Mouse (Mus musculus): ENCODE measurements around the gene Serpina10.
"Not testable (repeated sequence)": the region's sequence is repeated elsewhere in the genome, so short reads cannot be mapped to it uniquely, and the experiment has no call there.

The Serpina10 gene

GRCm38 (mm10) chr12:103615734-103616133 lies 15.5 kb downstream of the Serpina10 start:
- in situ Hi-C loops (cut with MseI, MboI), result no loop called here

GRCm38 (mm10) chr12:103615141-103615540 lies 16.1 kb downstream of the Serpina10 start:
- in situ Hi-C loops (cut with MseI, MboI), result no loop called here

- in situ Hi-C loops (cut with MseI, MboI), result no loop called here
These were observed 29.4 kb downstream of the Serpina10 start for GRCm38 (mm10) chr12:103601839-103602238.

- in situ Hi-C loops (cut with MseI, MboI), result no loop called here
These were observed 30.9 kb downstream of the Serpina10 start for GRCm38 (mm10) chr12:103600364-103600763.

GRCm38 (mm10) chr12:103598411-103598810 lies 32.8 kb downstream of the Serpina10 start:
- in situ Hi-C loops (cut with MseI, MboI), result no loop called here

- in situ Hi-C loops (cut with MseI, MboI), result no loop called here
These were observed 47.5 kb downstream of the Serpina10 start for GRCm38 (mm10) chr12:103583771-103584170.

GRCm38 (mm10) chr12:103578148-103578547 lies 53.1 kb downstream of the Serpina10 start:
- in situ Hi-C loops (cut with MseI, MboI), result not testable (repeated sequence)

- in situ Hi-C loops (cut with MseI, MboI), result no loop called here
These were observed 61.6 kb downstream of the Serpina10 start for GRCm38 (mm10) chr12:103569690-103570089.

- in situ Hi-C loops (cut with MseI, MboI), result no loop called here
These were observed 64.1 kb downstream of the Serpina10 start for GRCm38 (mm10) chr12:103567129-103567528.

- in situ Hi-C loops (cut with MseI, MboI), result no loop called here
These were observed 66.1 kb downstream of the Serpina10 start for GRCm38 (mm10) chr12:103565151-103565550.
